Mouse (Mus musculus): ENCODE results near the gene Pou2f3.

DNA sequence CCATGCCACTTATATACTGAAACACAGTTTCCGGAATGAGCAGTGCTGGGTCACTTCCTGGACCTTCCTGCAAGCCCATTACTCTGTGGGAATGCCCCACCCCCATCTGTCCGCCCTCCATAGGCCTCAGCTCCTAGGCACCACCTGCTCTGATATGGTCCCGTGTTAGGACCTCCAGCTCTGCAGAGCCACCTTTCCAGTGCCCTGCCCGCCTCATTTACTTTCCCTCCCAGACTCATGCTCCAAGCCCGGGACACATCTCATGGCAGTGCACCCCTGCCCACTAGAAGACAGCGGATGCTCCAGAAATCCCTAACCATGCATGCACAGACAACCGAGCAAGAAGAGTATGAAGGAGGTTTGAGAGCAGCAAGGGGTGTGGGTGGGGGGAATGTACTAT, 19.8 kb upstream of the Pou2f3 start:
- no peak for TF ChIP-seq CTCF (IDR thresholded peaks at IDR 0.05; ENCODE audit: low read depth, low read length)
- TF ChIP-seq POLR2AphosphoS5 (IDR thresholded peaks at IDR 0.05; ENCODE audit: insufficient replicate concordance, low read depth, low read length): no peak
